Mouse (Mus musculus) hindbrain, embryonic 12.5 days (tissue): ENCODE data around the gene Ube2e1. TPM values are rescaled to one million over a fixed set of nuclear protein-coding genes. Genes with fewer than 3 reads are reported as not detected.
"Not testable (repeated sequence)": the region's sequence is repeated elsewhere in the genome, so short reads cannot be mapped to it uniquely, and the experiment has no call there.

ENCODE experiments used
- ATAC-seq: fragments of 200-750 bp; cut with Nextera tagmentation; 2 replicates; pipeline ENCODE4 v1.8.0; 2017; ENCODE audit warnings: moderate TSS enrichment; ENCODE audit not compliant: low FRiP score
- H3K27ac ChIP-seq: fragments of 300-500 bp; sonication (generic); 2 replicates; pipeline ENCODE4 v1.5.1; 2016; ENCODE audit warnings: mild to moderate bottlenecking
- H3K27me3 ChIP-seq: fragments of 300-500 bp; sonication (generic); 2 replicates; pipeline ENCODE4 v1.6.1; 2016; ENCODE audit warnings: mild to moderate bottlenecking
- H3K36me3 ChIP-seq: fragments of 300-500 bp; sonication (generic); 2 replicates; pipeline ENCODE4 v1.6.1; 2016; ENCODE audit warnings: mild to moderate bottlenecking
- H3K4me1 ChIP-seq: fragments of 300-500 bp; sonication (generic); 2 replicates; pipeline ENCODE4 v1.6.1; 2016
- H3K4me2 ChIP-seq: fragments of 300-500 bp; sonication (generic); replicated peaks from 2 replicates; pipeline ENCODE4 v1.6.1; 2016; ENCODE audit warnings: mild to moderate bottlenecking
- H3K4me3 ChIP-seq: fragments of 300-500 bp; sonication (generic); 2 replicates; pipeline ENCODE4 v1.5.1; 2016; ENCODE audit warnings: mild to moderate bottlenecking
- H3K9ac ChIP-seq: fragments of 300-500 bp; sonication (generic); 2 replicates; pipeline ENCODE4 v1.6.1; 2016; ENCODE audit warnings: mild to moderate bottlenecking, moderate library complexity
- H3K9me3 ChIP-seq: fragments of 300-500 bp; sonication (generic); replicated peaks from 2 replicates; pipeline ENCODE4 v1.6.1; 2016; ENCODE audit warnings: mild to moderate bottlenecking
- WGBS: fragments of 180-500 bp; shearing (Covaris S2); methylation state at CpG from one replicate; pipeline ENCODE4 v1.1.7; 2016; 5-methylcytosine and 5-hydroxymethylcytosine counted together
- polyA plus RNA-seq: library from polyadenylated mRNA; unstranded; fragments of >200 nt; fragmentation: Nextera tagmentation; extraction: Ambion mirVana; gene quantifications from 2 replicates; pipeline ENCODE4 v1.2.1, GENCODE M21; 2016

Gene Ube2e1
- polyA plus RNA-seq, 1 experiment from 2014 or later, result 178 TPM

DNA sequence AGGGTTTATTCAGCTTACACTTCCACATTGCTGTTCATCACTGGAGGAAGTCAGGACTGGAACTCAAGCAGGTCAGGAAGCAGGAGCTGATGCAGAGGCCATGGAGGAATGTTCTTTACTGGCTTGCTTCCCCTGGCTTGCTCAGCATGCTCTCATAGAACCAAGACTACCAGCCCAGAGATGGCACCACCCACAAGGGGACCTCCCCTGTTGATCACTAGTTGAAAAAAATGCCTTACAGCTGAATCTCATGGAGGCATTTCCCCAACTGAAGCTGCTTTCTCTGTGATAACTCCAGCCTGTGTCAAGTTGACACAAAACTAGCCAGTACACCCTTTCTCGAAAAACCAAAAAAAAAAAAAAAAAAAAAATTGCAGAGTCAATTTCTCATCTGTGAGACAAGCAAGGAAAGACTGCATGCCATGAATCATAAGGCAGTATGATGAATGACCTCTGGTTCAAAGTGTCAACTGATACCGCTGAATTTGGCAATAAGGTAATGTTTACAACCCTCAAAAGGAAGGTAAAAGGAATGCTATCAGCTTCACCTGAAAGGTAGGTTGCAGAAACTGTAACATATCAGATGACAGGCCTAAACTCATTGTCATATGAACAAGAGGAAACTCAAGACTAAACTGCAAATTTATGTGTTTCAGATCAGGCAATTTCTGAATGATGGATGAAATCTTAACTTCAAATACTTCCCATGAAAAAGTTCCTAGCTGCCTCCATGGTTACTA lies 95.0 kb downstream of the Ube2e1 start:
- ATAC-seq, H3K9me3 ChIP-seq, H3K4me3 ChIP-seq, H3K36me3 ChIP-seq, H3K4me2 ChIP-seq, H3K27ac ChIP-seq, H3K27me3 ChIP-seq, H3K4me1 ChIP-seq, H3K9ac ChIP-seq: not testable (repeated sequence)
- WGBS, result 96% methylated on average over 2 of the region's 2 CpGs

DNA sequence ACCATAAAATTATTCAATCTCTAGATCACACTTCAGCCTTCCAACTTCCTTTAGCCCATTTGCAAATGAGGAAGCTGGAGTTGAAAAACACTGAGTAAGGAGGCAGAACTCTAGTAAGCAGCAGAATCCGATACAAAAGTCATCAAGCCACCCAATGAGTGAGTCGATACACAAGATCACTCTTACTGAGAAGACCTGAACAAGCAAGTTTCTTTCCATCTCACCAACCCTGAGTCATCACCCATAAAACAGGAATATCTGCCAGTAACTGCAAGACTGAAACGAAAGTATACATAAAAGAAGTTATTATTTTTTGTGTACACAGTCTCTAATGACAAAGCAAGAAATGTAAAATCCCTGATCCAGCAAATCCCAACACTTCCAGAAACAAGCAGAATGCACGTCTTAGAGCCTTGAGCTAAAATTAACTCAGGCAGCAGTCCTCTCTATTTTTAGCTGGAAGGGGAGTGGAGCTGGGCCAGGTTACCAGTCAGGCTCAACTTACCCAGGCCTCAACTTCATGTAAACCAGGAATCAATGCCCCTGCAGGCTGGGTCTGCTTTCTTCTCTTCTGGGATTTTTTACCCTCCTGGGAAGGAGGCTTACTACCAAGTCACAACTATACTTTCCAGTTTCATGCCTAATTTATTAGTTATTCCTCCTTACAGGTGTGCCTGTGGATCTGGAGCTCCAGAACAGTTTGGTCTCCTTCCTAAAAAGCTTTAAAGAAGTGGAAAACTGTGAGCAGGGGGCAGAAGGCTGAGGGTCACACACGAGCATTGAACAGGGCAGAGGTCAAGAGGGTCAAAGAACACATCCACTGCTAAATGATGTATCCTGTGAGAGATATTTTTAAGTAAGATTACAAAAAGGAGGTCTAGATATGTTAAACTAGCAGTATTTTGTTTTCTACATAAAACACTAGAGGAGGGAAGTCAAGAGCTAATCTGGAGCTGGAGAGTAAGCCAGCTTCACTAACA lies 97.4 kb downstream of the Ube2e1 start:
- no peak for ATAC-seq
- WGBS, result 64% methylated on average over 5 of the region's 5 CpGs
- no peaks in the 10 kb centered on the region for H3K36me3 ChIP-seq
- no peaks in the 10 kb centered on the region for H3K4me1 ChIP-seq
- H3K27me3 ChIP-seq, result no peaks in the 10 kb centered on the region
- no peak overlapping the region for H3K9ac ChIP-seq
- no peak overlapping the region for H3K27ac ChIP-seq
- no peaks in the 10 kb centered on the region for H3K9me3 ChIP-seq
- H3K4me2 ChIP-seq, result no peak overlapping the region
- no peak overlapping the region for H3K4me3 ChIP-seq

DNA sequence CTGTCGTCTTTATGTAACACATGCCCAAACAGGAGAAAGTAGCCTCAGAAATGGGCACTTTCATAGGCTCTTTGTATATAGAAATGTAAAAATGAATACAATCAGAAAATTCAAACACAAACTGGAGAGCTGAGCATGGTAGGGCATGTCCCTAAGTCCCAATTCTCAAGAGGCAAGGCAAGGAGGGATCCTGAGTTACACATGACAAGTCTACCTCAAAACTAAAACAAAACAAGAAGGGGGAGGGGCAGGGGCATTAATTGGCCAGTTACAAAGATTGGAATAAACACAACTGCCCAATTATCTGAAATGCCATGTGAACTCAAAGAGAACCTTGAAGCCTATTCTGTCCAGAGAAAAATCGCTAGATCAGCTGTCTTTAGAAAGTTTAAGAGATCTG lies 98.6 kb downstream of the Ube2e1 start:
- 85% methylated on average over 2 of the region's 2 CpGs for WGBS
- no peaks in the 10 kb centered on the region for H3K27me3 ChIP-seq

More for the DNA sequence above, 98.6 kb downstream of the Ube2e1 start:
- Histone ChIP-seq H3K36me3 (no peaks in the 10 kb centered on the region), H3K9ac (no peak overlapping the region), H3K27ac (no peak overlapping the region), H3K9me3 (no peaks in the 10 kb centered on the region), H3K4me2 (no peak overlapping the region), H3K4me3 (no peak overlapping the region), H3K4me1 (no peaks in the 10 kb centered on the region)
- ATAC-seq, result no peak

Other genes with a start within 250 kb of the Ube2e1 start
- 4.9 and 5.3 TPM in 2 replicates for gene Nr1d2, start 92.7 kb downstream of the Ube2e1 start, polyA plus RNA-seq
- 24.4 and 25.8 TPM in 2 replicates for gene Nkiras1, start 60.7 kb downstream of the Ube2e1 start, polyA plus RNA-seq
- 320 and 326 TPM in 2 replicates for gene Rpl15, start 60.5 kb downstream of the Ube2e1 start, polyA plus RNA-seq